Mouse (Mus musculus): ENCODE results near the gene Plcz1. TPM values are rescaled to one million over a fixed set of nuclear protein-coding genes. Genes with fewer than 3 reads are reported as not detected.

The Plcz1 gene
- total RNA-seq, 2 experiments from 2014 or later = not detected

- no peak for ATAC-seq (replicated peaks; ENCODE audit: poor library complexity, severe bottlenecking)
These were observed 83.6 kb downstream of the Plcz1 start for GRCm38 (mm10) chr6:139957531-139958241.

GRCm38 (mm10) chr6:139953596-139953995, 87.7 kb downstream of the Plcz1 start:
- ATAC-seq (replicated peaks; ENCODE audit: poor library complexity, severe bottlenecking) = no peak

- ATAC-seq (replicated peaks; ENCODE audit: poor library complexity, severe bottlenecking) = no peak
These were observed 94.0 kb downstream of the Plcz1 start for GRCm38 (mm10) chr6:139947106-139947879.

Other genes starting within 250 kb of the Plcz1 start
- not detected in 2 replicates for gene Capza3, start 205 bp downstream of the Plcz1 start, total RNA-seq (2014; fragmentation: Nextera tagmentation)
- not detected in 2 replicates for gene Capza3, start 205 bp downstream of the Plcz1 start, total RNA-seq (2017)